Mouse (Mus musculus) kidney, embryonic 15.5 days (tissue): Measurements from ENCODE around the gene Inpp1. TPM values are rescaled to one million over a fixed set of nuclear protein-coding genes. Genes with fewer than 3 reads are reported as not detected.

Source experiments
- polyA plus RNA-seq: library from polyadenylated mRNA; unstranded; fragments of >200 nt; fragmentation: Nextera tagmentation; extraction: Ambion mirVana; gene quantifications from 2 replicates; pipeline ENCODE4 v1.2.1, GENCODE M21; 2015

The Inpp1 gene
- polyA plus RNA-seq, 1 experiment from 2014 or later: 20.1 TPM

Other genes starting within 250 kb of the Inpp1 start
- gene Nemp2, start 187.0 kb downstream of the Inpp1 start, polyA plus RNA-seq: 10.0 and 11.3 TPM in 2 replicates
- 3.0 and 3.1 TPM in 2 replicates for gene Mfsd6, start 90.2 kb downstream of the Inpp1 start, polyA plus RNA-seq
- 22.2 TPM in 2 replicates for gene Hibch, start 27.2 kb upstream of the Inpp1 start, polyA plus RNA-seq
- gene 1700019D03Rik, start 202.5 kb upstream of the Inpp1 start, polyA plus RNA-seq: 8.5 and 8.6 TPM in 2 replicates
- 0.38 and 0.72 TPM in 2 replicates for gene Mstn, start 244.0 kb upstream of the Inpp1 start, polyA plus RNA-seq